Mouse (Mus musculus): ENCODE data around the gene Oas1f. TPM values are rescaled to one million over a fixed set of nuclear protein-coding genes. Genes with fewer than 3 reads are reported as not detected.
"Not testable (repeated sequence)": the region's sequence is repeated elsewhere in the genome, so short reads cannot be mapped to it uniquely, and the experiment has no call there.

Oas1f gene
- polyA plus RNA-seq, 1 experiment from 2014 or later = not detected

- not testable (repeated sequence) for H3K9ac ChIP-seq (ENCODE audit: low read length); H3K36me3 ChIP-seq (ENCODE audit: control insufficient read depth, insufficient read depth, low read length); H3K4me3 ChIP-seq (ENCODE audit: low read depth, low read length); H3K27me3 ChIP-seq (ENCODE audit: control insufficient read depth, insufficient read depth, low read length); H3K4me2 ChIP-seq (ENCODE audit: low read depth, severe bottlenecking); H3K9me3 ChIP-seq (ENCODE audit: control insufficient read depth, low read length); ATAC-seq (ENCODE audit: insufficient number of reproducible peaks, low FRiP score, low TSS enrichment, low read depth); DNase-seq (ENCODE audit: low spot score); H3K27ac ChIP-seq (replicated peaks; ENCODE audit: low read depth, low read length); H3K4me1 ChIP-seq (ENCODE audit: control insufficient read depth, insufficient read depth, low read length)
- 91% methylated on average over 6 of the region's 6 CpGs for WGBS
Observed at GRCm38 (mm10) chr5:120881681-120882080, 34.5 kb downstream of the Oas1f start.

- H3K36me3 ChIP-seq (ENCODE audit: control insufficient read depth, insufficient read depth, low read length); H3K9me3 ChIP-seq (ENCODE audit: control insufficient read depth, low read length); H3K27ac ChIP-seq (replicated peaks; ENCODE audit: low read depth, low read length); H3K4me2 ChIP-seq (ENCODE audit: low read depth, severe bottlenecking); H3K4me3 ChIP-seq (ENCODE audit: low read depth, low read length); H3K4me1 ChIP-seq (ENCODE audit: control insufficient read depth, insufficient read depth, low read length); H3K9ac ChIP-seq (ENCODE audit: low read length); H3K27me3 ChIP-seq (ENCODE audit: control insufficient read depth, insufficient read depth, low read length); ATAC-seq (ENCODE audit: insufficient number of reproducible peaks, low FRiP score, low TSS enrichment, low read depth); DNase-seq (ENCODE audit: low spot score): not testable (repeated sequence)
- 14% methylated on average over 5 of the region's 9 CpGs for WGBS
Observed at GRCm38 (mm10) chr5:120887413-120887812, 40.2 kb downstream of the Oas1f start, which contains the start of gene Oas1g. Oas1g (minus strand) TSS chr5:120887613.

DNA sequence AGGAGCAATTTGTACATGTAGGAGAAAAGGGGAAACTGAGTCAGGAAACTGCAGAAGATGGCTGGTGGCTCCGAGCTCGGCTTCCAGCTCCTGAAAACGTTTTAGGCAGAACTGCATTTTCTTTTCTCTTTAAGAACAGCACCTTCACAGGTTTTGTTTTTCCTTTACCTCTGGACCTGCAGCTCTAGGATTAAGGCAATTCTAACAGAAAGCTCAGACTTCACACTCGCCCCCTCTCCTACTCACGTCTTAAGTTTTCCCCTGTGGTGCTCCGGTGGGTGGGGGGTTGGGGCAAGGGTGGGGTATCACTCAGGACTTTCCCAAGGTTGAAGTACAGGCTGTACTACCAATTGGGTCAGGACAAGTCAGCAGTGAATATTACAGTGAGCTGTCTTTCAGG lies 40.7 kb downstream of the Oas1f start:
- no peaks in the 10 kb centered on the region for H3K36me3 ChIP-seq (ENCODE audit: control insufficient read depth, insufficient read depth, low read length)
- no peak overlapping the region for H3K27ac ChIP-seq (replicated peaks; ENCODE audit: low read depth, low read length)
- H3K4me2 ChIP-seq (ENCODE audit: low read depth, severe bottlenecking) = no peak overlapping the region
- no peak overlapping the region for H3K4me3 ChIP-seq (ENCODE audit: low read depth, low read length)
- 48% methylated on average over 6 of the region's 6 CpGs for WGBS
- H3K9ac ChIP-seq (ENCODE audit: low read length) = no peak overlapping the region
- ATAC-seq (ENCODE audit: insufficient number of reproducible peaks, low FRiP score, low TSS enrichment, low read depth) (no peak), DNase-seq (ENCODE audit: low spot score) (no peak)
- H3K4me1 ChIP-seq (ENCODE audit: control insufficient read depth, insufficient read depth, low read length) = no peaks in the 10 kb centered on the region
- no peaks in the 10 kb centered on the region for H3K27me3 ChIP-seq (ENCODE audit: control insufficient read depth, insufficient read depth, low read length)
- H3K9me3 ChIP-seq (ENCODE audit: control insufficient read depth, low read length) = no peaks in the 10 kb centered on the region

GRCm38 (mm10) chr5:120888294-120888815 lies 41.2 kb downstream of the Oas1f start:
- H3K27me3 ChIP-seq (ENCODE audit: control insufficient read depth, insufficient read depth, low read length); H3K27ac ChIP-seq (replicated peaks; ENCODE audit: low read depth, low read length); H3K4me3 ChIP-seq (ENCODE audit: low read depth, low read length); ATAC-seq (ENCODE audit: insufficient number of reproducible peaks, low FRiP score, low TSS enrichment, low read depth); H3K4me1 ChIP-seq (ENCODE audit: control insufficient read depth, insufficient read depth, low read length); H3K9ac ChIP-seq (ENCODE audit: low read length); H3K4me2 ChIP-seq (ENCODE audit: low read depth, severe bottlenecking); H3K9me3 ChIP-seq (ENCODE audit: control insufficient read depth, low read length); H3K36me3 ChIP-seq (ENCODE audit: control insufficient read depth, insufficient read depth, low read length); DNase-seq (ENCODE audit: low spot score): not testable (repeated sequence)
- WGBS = 44% methylated on average over 4 of the region's 4 CpGs

DNA sequence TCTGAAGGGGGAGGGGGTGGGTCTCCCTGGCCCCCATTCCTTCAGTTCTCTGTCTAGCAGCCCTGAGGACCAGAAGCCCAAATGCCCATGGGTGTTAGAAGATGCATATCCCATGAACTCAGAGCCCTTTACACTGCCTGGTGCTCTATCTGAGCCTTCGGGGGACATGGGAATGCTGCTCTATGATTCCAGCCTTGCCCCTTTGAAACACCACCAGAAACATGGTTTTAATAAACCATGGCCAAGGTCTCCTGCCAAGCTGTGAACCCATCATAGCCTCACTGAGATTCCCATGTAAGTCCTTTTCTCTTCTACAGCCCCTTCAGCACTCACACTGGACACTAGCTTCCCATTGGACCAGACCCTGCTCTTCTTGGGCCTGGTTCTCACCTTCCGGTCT lies 42.9 kb downstream of the Oas1f start:
- Histone ChIP-seq H3K4me1 (ENCODE audit: control insufficient read depth, insufficient read depth, low read length) (no peaks in the 10 kb centered on the region), H3K36me3 (ENCODE audit: control insufficient read depth, insufficient read depth, low read length) (no peaks in the 10 kb centered on the region), H3K4me2 (ENCODE audit: low read depth, severe bottlenecking) (no peak overlapping the region), H3K9me3 (ENCODE audit: control insufficient read depth, low read length) (no peaks in the 10 kb centered on the region), H3K4me3 (ENCODE audit: low read depth, low read length) (no peak overlapping the region), H3K27ac (replicated peaks; ENCODE audit: low read depth, low read length) (no peak overlapping the region), H3K9ac (ENCODE audit: low read length) (no peak overlapping the region), H3K27me3 (ENCODE audit: control insufficient read depth, insufficient read depth, low read length) (no peaks in the 10 kb centered on the region)
- ATAC-seq (ENCODE audit: insufficient number of reproducible peaks, low FRiP score, low TSS enrichment, low read depth) (no peak), DNase-seq (ENCODE audit: low spot score) (no peak)
- 68% methylated on average over 2 of the region's 2 CpGs for WGBS

DNA sequence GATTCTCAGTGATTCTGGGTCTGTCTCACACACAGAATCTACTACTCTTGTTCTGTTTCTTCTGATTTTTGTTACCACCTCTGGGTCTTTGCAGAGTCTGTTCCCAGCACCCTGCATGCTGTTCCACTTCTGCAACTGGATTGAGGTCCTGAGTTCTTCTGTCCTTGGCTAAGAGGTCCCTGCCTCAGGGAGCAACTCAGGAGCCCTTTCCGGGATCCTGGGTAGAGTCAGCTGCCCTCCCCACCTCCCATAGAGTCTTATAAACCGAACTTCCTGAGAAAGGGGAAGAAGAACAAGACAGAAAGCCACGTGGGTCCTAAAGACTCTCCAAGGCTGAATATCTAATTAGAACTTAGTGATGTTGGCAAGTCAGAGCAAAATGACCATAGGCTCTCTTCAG lies 43.8 kb downstream of the Oas1f start:
- DNase-seq (ENCODE audit: low spot score) (no peak), ATAC-seq (ENCODE audit: insufficient number of reproducible peaks, low FRiP score, low TSS enrichment, low read depth) (no peak)
- no peak overlapping the region for H3K4me2 ChIP-seq (ENCODE audit: low read depth, severe bottlenecking)
- no peak overlapping the region for H3K9ac ChIP-seq (ENCODE audit: low read length)
- no peaks in the 10 kb centered on the region for H3K9me3 ChIP-seq (ENCODE audit: control insufficient read depth, low read length)
- no peaks in the 10 kb centered on the region for H3K4me1 ChIP-seq (ENCODE audit: control insufficient read depth, insufficient read depth, low read length)
- no peak overlapping the region for H3K27ac ChIP-seq (replicated peaks; ENCODE audit: low read depth, low read length)
- H3K36me3 ChIP-seq (ENCODE audit: control insufficient read depth, insufficient read depth, low read length) = no peaks in the 10 kb centered on the region
- H3K27me3 ChIP-seq (ENCODE audit: control insufficient read depth, insufficient read depth, low read length) = no peaks in the 10 kb centered on the region
- 52% methylated on average over 3 of the region's 3 CpGs for WGBS
- no peak overlapping the region for H3K4me3 ChIP-seq (ENCODE audit: low read depth, low read length)

- not testable (repeated sequence) for H3K4me3 ChIP-seq (ENCODE audit: low read depth, low read length); ATAC-seq (ENCODE audit: insufficient number of reproducible peaks, low FRiP score, low TSS enrichment, low read depth); H3K27me3 ChIP-seq (ENCODE audit: control insufficient read depth, insufficient read depth, low read length); H3K4me2 ChIP-seq (ENCODE audit: low read depth, severe bottlenecking); H3K36me3 ChIP-seq (ENCODE audit: control insufficient read depth, insufficient read depth, low read length); H3K9ac ChIP-seq (ENCODE audit: low read length); H3K27ac ChIP-seq (replicated peaks; ENCODE audit: low read depth, low read length); H3K9me3 ChIP-seq (ENCODE audit: control insufficient read depth, low read length); H3K4me1 ChIP-seq (ENCODE audit: control insufficient read depth, insufficient read depth, low read length); DNase-seq (ENCODE audit: low spot score)
- 67% methylated on average over 2 of the region's 2 CpGs for WGBS
Observed at GRCm38 (mm10) chr5:120891566-120892242, 44.5 kb downstream of the Oas1f start.

DNA sequence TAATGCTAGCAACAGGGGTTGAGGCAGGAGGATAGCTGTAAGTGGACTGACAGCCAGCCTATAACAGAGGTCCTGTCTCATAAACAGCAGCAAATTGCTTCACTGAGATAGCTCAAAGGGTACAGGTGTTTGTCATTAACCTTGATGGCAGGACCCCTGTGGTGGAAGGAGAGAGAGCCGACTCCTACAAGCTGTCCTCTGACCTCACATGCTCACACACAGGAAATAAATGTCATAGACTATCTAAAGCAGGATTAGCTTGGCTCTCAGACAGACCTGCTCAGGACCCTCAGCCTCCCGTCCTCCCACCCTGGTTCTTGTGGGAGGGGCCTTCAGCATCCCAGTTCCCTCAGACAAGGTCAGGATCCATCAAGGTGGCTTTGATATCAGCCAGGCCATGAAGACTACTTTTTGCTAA lies 45.1 kb downstream of the Oas1f start:
- H3K4me1 ChIP-seq (ENCODE audit: control insufficient read depth, insufficient read depth, low read length) = no peaks in the 10 kb centered on the region
- H3K27me3 ChIP-seq (ENCODE audit: control insufficient read depth, insufficient read depth, low read length) = no peaks in the 10 kb centered on the region
- WGBS = 17% methylated on average over 2 of the region's 2 CpGs
- no peak for DNase-seq (ENCODE audit: low spot score)
- H3K4me2 ChIP-seq (ENCODE audit: low read depth, severe bottlenecking) = no peak overlapping the region
- no peak overlapping the region for H3K4me3 ChIP-seq (ENCODE audit: low read depth, low read length)
- H3K9me3 ChIP-seq (ENCODE audit: control insufficient read depth, low read length) = no peaks in the 10 kb centered on the region
- no peak for ATAC-seq (ENCODE audit: insufficient number of reproducible peaks, low FRiP score, low TSS enrichment, low read depth)
- no peak overlapping the region for H3K27ac ChIP-seq (replicated peaks; ENCODE audit: low read depth, low read length)
- H3K36me3 ChIP-seq (ENCODE audit: control insufficient read depth, insufficient read depth, low read length) = no peaks in the 10 kb centered on the region
- no peak overlapping the region for H3K9ac ChIP-seq (ENCODE audit: low read length)

DNA sequence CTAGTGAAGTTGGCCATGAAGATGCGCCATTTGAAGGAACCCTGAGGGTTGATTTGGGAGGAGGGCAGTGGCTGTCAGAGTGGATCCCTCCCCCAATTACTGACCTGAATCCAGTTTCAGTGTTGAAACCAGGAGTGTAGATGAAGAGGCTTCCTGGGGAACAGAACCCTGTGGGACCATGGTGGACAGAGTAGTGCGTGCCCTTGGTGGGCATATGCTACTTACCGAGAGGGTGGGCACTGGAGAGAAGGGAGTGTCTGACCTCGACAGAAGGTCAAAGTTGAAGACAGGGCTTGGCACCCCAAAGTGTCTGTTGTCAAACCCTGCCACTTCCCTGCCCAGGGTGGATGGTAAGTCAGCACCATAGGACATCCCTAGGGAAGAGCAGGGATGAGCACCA lies 46.7 kb downstream of the Oas1f start:
- not testable (repeated sequence) for H3K36me3 ChIP-seq (ENCODE audit: control insufficient read depth, insufficient read depth, low read length); DNase-seq (ENCODE audit: low spot score); H3K27me3 ChIP-seq (ENCODE audit: control insufficient read depth, insufficient read depth, low read length); H3K4me3 ChIP-seq (ENCODE audit: low read depth, low read length); H3K9me3 ChIP-seq (ENCODE audit: control insufficient read depth, low read length); H3K4me1 ChIP-seq (ENCODE audit: control insufficient read depth, insufficient read depth, low read length); H3K27ac ChIP-seq (replicated peaks; ENCODE audit: low read depth, low read length); H3K4me2 ChIP-seq (ENCODE audit: low read depth, severe bottlenecking); H3K9ac ChIP-seq (ENCODE audit: low read length); ATAC-seq (ENCODE audit: insufficient number of reproducible peaks, low FRiP score, low TSS enrichment, low read depth)
- WGBS = 94% methylated on average over 4 of the region's 4 CpGs
